ENCODE assay signal across 15 mouse cellular contexts in genomic region chr14:61863475-61863874, GRCm38 (mm10).
DNase-seq lines count a peak whose midpoint lies in the region; ATAC-seq and TF ChIP-seq lines count a peak whose summit lies in the region.
"Had no signal": no experiment of that assay in that cellular context is flagged by ENCODE, and none has a peak within 500 bp of the region (broad histone marks: within the 10 kb centered on the region; RNA-seq: fewer than 3 reads in every experiment).

No protein-coding gene starts in this region.

- CTCF ChIA-PET in Patski (lab: Charles Lee) = no interaction called here

- ATAC-seq in Patski = peak; percentile 57
- ATAC-seq: forebrain, postnatal 0 days; intestine, postnatal 0 days had no signal

- TF ChIP-seq CTCF in Patski (IDR thresholded peaks at IDR 0.05) = no peak

- peak; percentile 10 to 24 for DNase-seq in heart, adult 9 months (ENCODE audit: low spot score in 2 of 2)
- no peak for DNase-seq in heart, embryonic 10.5 days (ENCODE audit: low spot score)
- DNase-seq in ovary, postnatal 14 days (ENCODE audit: low spot score) = peak; percentile 9
- DNase-seq in ovary, postnatal 10 days (ENCODE audit: low spot score) = no peak
- DNase-seq in Patski (ENCODE audit: low read depth, low spot score) = peak; percentile 57
- peak; percentile 40 for DNase-seq in skeletal muscle tissue, adult 2 months (ENCODE audit: low read depth, low spot score)
- DNase-seq in cerebellum, postnatal 25 days = no peak
- DNase-seq: cerebellum, adult 8-10 months; forebrain, postnatal 0 days; right cerebral cortex, postnatal 25 days had no signal

- no peak overlapping the region for H3K27ac ChIP-seq in heart, embryonic 10.5 days
- H3K27ac ChIP-seq: hindbrain, embryonic 14.5 days; layer of hippocampus, adult 2 months; limb, embryonic 13.5 days had no signal

- in situ Hi-C loops in Patski (cut with MboI; ENCODE audit: low pct_unique_long_range_greater_than_20kb) = loop anchor here (25.0 kb wide), 1 partner anchor 176 kb away; no protein-coding TSS in a partner anchor

- no peak overlapping the region for H3K4me3 ChIP-seq in heart, embryonic 10.5 days
- H3K4me3 ChIP-seq: erythroblast, embryonic 14.5 days; layer of hippocampus, adult 2 months; limb, embryonic 13.5 days had no signal

- no peaks in the 10 kb centered on the region for H3K9me3 ChIP-seq in heart, embryonic 10.5 days
- H3K9me3 ChIP-seq: limb, embryonic 13.5 days had no signal

- WGBS in heart, embryonic 10.5 days = 60% methylated on average over 2 of the region's 2 CpGs

- H3K4me1 ChIP-seq in heart, embryonic 10.5 days = no peaks in the 10 kb centered on the region

- no peaks in the 10 kb centered on the region for H3K36me3 ChIP-seq in heart, embryonic 10.5 days
- H3K36me3 ChIP-seq: limb, embryonic 13.5 days had no signal

- POLR2A ChIA-PET in Patski (lab: Charles Lee) = interaction anchor here (0.6 kb wide), 2 partner anchors 398 to 1532 kb away, joined by 3 read pairs; no protein-coding TSS in a partner anchor

- H3K27me3 ChIP-seq in heart, embryonic 10.5 days (ENCODE audit: insufficient read depth, poor library complexity, severe bottlenecking) = no peaks in the 10 kb centered on the region
- no peaks in the 10 kb centered on the region for H3K27me3 ChIP-seq in Patski
- H3K27me3 ChIP-seq: limb, embryonic 13.5 days had no signal

Comparison
In these comparisons a context has a peak if more than half of its experiments do, and no peak if none do; other contexts are left out.
1. DNase-seq: peak in heart, adult 9 months (2 of 2), ovary, postnatal 14 days (single experiment), Patski (single experiment) and skeletal muscle tissue, adult 2 months (single experiment); none in heart, embryonic 10.5 days (single experiment), ovary, postnatal 10 days (single experiment) and cerebellum, postnatal 25 days (0 of 2).